Mouse (Mus musculus) kidney, postnatal 4 days (tissue): ENCODE results near the gene Rps16.
"Not testable (repeated sequence)": the region's sequence is repeated elsewhere in the genome, so short reads cannot be mapped to it uniquely, and the experiment has no call there.

Experiments used
- DNase-seq, 2 experiments: peaks; one replicate each; pipeline ENCODE4 v3.0.0; 2021; ENCODE audit warnings: mixed read lengths in 2 of 2

The Rps16 gene

DNA sequence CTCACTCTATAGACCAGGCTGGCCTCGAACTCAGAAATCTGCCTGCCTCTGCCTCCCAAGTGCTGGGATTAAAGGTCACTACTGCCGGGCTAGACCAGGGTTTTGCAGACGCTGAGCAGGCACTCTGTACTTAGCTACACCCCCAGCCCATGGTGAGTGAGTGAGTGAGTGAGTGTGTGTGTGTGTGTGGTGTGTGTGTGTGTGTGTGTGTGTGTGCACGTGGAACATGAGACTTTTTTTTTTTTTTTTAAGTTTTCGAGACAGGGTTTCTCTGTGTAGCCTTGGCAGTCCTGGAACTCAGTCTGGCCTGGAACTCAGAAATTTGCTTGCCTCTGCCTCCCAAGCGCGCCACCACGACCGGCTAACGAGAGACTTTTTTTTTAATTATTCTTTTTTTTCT lies 24.2 kb downstream of the Rps16 start:
- peak in 1 of 2 experiments; percentile 30 for DNase-seq

DNA sequence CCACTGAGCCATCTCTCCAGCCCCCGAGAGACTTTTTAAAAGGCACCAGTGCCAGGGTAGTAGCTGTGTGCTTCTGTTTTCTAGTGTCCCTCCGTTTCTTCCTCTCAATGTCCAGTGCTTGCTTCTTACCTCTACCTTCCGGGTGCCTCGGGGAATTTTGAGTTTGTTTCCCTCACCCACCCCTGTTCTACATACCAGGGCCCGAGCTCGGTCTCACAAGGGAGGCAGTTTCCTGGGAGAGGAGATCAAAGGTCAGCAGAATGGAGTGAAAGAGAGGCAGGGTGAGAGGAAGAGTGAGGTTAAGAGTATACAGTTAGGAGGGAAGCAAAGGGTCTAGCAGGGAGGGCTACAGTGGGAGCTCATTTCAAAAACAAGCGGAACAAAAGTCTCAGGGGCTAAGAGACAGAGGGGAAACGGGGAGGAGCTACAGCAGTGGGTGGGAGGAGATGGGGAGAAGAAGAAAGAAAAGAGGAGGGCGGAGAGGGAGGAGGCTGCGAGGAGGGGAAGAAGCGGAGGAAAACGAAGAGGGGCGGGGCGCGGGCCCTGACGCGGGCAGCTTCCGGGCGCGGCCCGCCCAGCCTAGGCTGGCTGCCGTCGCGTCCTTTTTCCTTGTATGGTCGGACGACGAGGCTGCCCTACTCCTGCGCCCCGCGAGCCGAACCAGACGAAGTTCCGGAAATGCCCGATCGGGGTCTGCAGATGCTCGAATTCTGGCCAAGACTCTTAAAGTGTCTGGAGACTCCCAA lies 24.9 kb downstream of the Rps16 start:
- peak; percentile 93 to 96 for DNase-seq

DNA sequence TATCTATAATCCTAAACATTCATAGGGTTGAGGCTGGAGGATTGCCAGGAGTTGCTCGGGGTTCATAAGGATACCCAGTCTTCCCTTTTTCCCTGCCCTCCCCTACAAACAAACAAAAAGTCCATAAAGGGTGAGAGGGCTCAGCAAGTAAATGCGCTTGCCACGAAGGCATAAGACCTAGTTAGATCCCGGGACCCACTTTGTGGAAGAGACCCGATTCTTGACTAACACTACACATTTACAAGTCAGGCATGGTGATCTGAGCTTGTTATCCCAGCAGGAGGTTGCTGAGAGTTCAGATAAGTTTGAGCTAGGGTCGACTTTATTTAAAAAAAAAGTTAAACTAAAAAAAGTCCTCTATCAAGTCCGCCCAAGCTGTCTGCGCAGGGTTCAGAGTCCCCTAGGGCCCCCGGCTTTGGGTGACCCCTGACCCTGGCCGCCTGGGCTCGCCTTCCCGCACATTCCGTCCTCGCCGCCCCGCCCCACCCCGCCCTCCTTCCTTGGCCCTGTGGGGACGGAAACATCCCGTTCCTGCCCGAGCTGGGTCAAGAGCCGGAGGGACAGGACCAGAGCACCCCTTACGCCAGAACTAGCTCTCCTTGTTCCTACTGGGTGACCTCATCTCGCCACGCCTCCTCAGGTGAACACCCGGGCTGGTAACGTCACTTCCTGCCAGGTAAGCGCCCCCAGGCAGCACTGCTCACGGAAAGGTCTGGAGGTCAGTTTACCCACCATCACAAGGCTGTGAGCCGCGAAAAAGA lies 25.7 kb downstream of the Rps16 start:
- peak; percentile 83 to 89 for DNase-seq

DNA sequence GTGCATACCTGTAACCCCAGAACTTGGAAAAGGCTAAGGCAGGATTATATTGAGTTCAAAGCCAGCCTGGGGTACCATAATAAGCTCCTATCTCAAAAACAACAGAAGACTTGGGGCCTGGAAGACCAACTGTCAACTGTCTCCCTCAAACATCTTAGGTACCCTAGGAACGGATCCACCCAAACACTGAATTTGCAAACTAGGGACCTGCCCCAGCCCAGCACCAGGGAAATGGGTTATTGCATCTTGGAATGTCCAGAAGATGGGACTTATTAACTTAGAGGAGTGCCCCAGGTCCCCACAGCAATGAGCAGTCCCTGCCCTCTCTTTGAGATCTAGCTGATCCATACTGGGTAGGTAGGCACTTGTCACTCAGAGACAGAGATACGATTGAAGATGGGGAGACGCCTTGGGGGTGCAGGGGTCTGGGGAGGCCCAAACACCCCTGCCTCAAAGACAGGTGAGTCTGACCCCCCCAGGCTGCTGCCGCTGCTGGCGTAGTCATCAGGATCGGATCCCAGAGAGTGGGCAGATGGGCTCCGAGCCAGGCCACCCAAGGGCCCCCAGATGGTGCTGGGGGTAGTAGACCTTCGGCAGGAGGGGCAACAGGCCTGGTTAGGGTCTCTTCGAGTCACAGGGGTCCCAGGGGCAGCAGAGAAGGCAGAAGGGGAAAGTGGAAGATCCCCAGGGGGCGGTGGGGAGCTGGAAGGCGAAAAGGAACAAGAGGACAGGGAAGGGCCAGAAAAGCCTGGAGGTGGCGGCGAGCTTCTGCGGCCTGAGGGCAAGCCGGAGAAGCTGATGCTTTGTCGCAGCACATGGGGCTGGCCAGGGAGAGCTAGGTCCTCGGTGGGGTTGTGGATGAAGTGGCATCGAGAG lies 27.0 kb downstream of the Rps16 start:
- DNase-seq, result peak; percentile 35 to 57

DNA sequence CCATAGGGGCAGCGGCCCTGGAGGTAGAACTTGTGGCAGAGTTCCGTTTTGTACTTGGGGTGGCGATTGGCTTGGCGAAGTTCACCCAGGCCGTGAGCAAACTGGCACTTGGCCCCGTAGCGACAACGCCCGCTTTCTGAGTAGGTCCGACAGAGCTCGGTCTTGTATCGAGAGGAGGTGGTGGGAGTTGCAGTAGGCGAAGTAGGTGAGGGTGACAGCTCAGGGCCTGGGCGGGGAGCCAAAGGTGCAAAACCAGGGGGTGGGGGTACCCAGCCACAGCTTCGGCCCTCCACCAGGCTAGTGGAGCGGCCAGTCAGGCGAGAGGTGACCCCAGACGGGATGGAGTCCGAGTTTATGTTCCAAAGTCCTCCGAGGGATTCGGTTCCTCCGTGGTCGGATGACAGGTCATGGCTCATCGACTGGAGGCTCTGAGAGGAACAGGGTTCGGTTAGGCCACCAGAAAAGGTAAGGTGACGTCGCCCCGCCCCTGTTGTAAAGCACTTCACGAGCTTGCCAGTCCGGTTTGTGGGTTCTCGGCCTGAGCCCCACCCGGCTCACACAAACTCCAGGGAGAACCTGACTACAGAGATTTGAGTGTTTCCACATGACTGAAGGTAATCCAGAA lies 27.7 kb downstream of the Rps16 start:
- DNase-seq, result peak; percentile 69 to 82

DNA sequence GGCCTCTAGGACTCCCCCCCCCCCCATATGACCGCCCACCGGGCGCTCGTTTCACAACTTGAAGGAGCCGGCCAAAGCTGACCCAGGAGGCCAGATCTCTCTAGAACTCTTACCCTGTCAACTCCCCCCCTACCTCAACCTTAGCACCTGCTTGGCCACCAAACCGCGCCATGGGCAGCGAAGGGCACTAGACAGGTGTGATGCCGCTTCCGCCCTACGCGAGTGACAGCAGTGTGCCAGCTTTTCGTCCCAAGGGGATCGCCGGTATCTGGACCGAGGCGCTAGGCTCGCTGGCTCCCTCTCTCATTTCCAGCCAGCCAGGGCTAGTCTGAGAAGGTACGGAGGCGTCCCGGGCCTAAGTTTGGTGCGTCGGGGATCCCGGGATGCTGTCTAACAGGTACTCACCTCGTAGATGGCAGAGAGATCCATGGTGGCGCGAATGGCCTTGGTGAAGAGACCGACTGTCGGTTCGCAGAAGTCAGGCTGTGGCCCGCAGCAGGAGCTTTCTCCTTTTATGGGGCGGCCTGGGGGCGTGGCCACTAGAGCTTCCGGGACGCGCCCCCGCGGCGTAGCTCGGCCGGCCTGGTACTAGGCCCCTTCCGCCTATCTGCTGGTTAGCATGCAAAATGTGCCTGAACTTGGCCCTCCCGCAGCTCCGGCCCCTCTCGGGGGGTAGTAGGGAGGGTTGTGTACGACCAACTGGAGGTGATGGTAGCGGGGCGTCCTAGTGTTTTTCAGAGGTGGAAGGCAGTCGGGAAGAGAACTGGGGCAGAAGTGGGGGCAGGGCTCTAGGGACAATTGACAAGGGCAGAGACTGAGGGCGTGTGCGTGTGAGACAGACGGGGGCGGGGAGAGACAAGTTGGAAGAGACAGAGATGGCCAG lies 28.6 kb downstream of the Rps16 start:
- peak; percentile 98 for DNase-seq

DNA sequence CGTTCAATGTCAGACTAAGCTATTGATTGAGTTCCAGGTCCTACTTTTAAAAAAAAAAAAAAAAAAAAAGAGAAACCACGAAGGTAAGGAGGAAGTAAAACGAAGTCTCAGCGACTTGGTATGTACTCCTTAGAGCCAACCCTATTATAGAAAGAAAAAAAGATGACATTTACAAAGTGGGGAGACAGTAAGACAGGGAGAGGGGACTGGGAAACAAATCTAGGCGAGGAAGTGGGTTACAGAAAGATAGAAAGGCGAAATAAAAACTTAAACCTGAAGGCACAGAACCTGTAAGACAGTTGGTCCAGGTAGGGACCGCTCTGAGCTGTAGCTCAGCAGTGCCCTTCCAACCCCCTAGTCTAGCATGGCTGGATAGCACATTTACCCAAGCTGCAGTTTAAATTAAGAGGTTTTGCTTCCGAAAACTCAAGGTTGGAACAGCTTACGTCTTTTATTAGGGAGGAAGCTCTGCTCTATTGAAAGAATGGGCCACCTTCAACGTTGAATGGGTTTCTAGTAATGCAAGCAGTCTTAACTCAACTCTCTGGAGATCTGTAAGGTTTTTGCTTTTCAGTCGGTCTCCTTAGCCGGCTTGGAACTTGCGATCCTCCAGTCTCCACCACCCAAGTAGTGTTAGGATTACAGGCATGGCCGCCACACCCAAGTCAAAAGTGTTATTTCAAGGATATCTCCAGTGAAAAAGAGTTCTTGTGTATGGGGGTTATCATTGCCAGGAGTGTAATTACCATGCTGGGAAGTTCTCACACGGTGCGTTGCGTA lies 30.0 kb downstream of the Rps16 start, which contains the start of gene Zfp36:
Zfp36 (minus strand) TSS at position 17 of the 780 bp plus-strand sequence.
- DNase-seq, result no peak

DNA sequence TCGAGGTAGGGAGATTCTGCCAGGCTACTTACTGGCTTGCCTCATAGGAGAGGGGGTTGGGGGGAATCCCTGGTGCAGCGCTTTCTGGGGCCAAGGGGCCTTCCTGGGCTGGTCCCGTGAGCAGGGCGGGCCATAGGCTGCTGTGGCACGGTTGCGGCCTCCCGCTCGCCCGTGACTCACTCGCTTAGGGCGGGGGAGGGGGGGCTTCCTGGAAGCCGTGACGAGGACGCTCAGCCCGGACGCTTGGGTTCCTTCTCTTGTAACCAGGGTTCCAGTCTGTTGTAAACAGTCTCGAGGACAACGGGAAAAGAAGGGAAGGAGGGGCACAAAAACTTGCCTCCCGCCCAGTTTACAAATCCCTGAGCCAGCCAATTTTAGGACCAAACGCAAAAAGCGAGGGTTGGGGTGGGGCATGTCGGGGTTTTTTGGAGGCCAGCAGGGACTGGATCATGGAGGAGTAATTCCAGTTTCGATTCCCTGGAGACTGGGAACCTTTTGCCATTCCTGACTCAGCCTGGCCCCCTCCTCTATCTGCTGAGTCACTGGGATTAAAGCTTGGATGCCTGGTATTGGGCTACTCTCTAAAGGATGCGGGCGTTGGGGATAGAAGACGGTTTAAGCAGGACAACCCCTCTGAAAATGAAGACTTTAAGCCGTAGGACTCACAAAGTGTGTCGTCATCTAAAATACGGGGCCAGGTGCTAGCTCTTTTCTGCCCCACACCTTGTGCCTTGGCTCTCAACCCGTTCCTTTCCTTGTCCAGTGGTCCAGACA lies 30.8 kb downstream of the Rps16 start:
- peak; percentile 77 to 86 for DNase-seq

DNA sequence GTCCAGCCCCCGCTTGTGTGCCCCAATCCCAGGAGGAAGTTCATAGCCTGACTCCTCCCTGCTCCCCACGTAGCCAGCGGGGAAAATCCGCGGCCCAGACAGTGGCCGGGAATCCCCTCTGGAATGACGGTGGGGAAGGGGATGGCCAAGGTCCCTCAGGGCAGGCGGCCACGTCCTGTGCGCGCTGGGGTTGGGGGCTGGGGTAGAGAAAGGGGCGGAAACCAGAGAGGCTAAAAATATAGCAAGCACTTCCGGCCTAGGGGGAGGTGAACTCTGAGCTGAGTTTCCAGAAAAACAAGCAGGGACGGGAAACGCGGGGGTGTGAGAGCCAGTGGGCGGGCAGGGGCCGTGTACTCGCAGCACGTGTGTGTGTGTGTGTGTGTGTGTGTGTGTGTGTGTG lies 31.5 kb downstream of the Rps16 start:
- DNase-seq, result peak; percentile 91 to 95

DNA sequence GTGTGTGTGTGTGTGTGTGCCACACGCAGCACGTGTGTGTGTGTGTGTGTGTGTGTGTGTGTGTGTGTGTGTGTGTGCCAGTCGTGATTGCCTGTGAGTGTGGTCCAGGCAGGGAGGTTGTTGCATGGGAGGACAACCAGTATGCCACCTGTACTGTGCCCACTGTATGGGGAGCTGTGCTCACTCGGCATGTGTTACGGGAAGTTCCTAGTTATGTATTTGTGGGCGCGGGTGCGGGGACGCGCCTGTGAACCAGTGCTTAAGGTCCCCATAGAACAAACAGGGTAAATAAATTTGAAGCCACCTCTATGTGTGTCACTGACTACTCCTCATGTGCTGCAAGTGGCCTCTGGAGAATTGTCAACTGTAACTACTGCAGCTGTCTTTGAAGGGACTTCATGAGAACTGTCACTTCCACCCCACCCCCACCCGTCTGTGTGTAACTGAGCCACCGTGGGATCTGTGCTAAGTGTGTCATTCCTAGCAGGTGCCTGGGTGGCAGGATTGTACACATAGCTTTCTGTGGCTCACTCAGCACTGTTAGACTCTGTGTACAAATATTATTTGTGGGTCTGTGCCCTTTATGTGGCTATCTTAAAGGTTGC lies 32.0 kb downstream of the Rps16 start:
- no peak for DNase-seq

DNA sequence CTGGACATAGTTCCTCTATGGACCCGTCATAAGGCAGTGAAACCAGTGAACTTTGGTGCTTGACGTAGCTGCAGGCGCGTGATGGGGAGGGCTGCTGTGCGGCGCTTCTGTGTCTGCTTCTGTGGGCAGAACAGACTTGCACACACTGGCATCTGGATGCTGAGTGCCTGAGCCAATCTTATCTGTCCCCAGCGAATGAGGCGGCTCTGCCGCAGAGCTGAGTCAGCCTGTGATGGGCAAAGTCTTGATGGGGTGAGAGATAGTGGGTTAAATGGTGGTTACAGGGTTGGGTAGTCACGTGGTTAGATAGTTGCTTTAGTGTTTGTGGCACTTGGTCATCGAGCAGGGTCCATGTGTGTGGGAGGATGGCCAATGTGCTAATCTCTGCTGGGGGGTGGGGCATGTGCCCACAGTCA lies 32.5 kb downstream of the Rps16 start:
- DNase-seq, result peak; percentile 38 to 63

DNA sequence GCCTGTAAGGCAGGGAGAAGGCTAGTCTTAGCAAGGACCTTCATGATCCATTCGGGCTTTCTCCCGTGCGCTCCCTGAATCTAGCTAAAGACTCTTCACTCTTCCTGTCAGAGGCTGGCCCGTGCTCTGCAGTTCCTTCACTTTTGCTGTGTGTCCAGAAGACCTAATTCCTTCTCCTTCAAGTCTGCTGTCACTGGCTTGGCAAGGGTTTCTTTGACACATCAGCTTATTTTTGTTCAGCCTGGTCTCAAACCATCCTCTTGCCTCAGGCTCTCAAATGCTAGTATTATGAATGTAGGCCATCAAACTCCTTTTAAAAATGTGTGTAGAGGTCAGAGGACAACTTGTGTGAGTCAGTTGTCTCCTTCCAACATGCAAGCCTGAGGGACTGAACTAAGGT lies 33.2 kb downstream of the Rps16 start:
- DNase-seq, result no peak

DNA sequence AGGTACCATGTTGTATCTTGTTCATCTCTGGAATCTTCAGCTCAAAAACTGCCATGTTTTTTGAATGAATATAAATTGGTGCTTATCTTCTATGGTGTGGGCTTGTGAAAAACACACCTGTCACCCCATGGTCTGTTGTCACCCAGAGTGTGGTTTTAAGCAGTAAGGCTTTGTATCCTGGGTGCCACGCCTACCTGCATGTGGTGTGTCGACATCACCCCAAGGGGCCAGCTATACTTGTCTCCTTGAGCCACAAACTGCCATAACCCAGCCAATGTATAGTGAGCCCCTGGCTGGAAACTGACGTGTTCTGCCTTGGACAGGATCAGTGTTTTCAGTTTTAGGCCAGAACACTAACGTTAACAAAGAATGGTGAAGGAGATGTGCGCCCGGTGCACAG lies 33.7 kb downstream of the Rps16 start:
- no peak for DNase-seq

DNA sequence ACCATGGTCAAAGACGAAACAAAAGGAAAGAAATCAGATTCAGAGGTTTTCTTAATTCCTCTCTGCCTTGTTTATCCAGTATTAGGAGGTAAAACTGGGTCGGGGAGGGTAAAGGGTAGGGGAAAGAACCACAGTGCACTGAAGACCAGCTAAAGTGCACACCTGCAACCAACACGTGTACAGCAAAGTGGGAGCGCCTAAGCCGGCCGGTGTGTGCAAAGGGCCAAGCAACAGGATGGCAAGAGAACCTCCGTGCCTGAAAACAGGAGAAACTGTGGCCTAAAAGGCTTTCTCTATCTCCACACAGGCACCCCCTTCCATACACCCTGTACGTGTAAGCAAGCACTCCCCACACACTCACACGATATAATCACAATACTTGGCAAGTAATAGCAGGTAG lies 34.7 kb downstream of the Rps16 start:
- DNase-seq, result no peak

DNA sequence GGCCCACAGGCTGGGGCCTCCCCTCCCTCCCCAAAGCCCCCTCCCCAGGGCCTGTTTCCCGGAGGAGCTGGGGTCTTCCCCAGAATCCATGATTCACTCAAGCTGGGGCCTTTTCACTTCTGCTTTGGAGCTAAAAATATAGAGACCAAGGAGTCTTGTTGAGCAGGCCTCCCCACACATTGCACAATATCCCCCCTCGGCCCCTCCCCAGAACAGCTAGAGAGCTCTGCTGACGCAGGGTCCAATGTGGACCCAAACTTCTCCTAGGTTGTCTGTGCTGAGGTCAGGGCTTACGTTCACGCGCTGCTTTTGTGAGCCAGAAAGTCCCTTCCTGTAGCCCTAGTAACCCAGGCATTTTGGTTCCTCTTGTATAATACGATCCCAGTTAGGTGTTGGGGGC lies 35.6 kb downstream of the Rps16 start:
- DNase-seq, result peak in 1 of 2 experiments; percentile 37

DNA sequence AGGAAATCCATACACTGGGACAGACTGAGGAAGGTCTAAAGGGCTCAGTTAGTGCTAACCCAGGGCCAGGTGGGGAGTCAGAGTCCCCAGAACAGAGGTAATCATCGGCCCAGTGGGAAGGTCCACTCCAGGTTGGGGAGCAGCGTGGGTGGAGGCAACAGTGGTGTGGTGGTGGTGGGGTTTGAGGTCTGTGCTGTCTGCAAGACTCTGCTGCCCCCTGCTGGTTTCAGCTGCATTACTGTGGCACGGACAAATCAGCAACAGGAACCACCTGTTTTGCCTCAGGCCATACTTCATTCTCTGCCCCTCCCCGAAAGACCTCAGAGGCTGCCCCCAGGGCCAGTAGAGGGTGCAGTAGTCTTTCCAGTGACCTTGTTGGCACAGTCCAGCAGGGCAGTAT lies 36.0 kb downstream of the Rps16 start:
- peak; percentile 94 to 95 for DNase-seq

DNA sequence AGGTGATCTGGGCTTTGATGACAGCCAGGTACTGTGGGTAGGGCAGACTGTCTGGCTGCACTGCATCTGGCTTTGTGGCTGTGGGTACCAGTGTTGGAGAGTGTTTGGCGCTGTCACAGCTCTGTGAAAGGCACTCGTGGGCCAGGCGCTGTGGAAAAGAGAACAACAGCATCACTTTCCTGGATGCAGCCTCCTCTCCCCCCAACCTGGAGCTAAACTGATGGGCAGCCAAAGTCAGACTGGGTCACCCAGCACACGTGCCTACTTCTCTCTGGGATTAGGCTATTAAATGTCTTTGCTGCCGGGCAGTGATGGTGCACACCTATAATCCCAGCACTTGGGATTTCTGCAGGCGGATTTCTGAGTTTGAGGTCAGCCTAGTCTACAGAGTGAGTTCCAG lies 36.4 kb downstream of the Rps16 start:
- DNase-seq, result not testable (repeated sequence)

DNA sequence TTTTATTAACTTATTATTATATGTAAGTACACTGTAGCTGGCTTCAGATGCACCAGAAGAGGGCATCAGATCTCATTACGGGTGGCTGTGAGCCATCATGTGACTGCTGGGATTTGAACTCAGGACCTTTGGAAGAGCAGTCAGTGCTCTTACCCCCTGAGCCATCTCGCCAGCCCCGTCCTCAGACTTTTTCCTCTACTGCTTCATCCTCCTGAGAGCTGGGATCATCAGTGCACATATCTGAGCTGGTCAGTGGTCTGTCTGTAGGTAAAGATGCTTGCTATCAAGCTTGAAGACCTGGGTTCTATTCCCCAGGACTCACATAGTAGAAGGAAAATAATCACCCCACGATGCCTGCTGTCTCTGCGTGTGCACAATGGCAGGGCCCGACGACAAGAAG lies 36.9 kb downstream of the Rps16 start:
- not testable (repeated sequence) for DNase-seq

DNA sequence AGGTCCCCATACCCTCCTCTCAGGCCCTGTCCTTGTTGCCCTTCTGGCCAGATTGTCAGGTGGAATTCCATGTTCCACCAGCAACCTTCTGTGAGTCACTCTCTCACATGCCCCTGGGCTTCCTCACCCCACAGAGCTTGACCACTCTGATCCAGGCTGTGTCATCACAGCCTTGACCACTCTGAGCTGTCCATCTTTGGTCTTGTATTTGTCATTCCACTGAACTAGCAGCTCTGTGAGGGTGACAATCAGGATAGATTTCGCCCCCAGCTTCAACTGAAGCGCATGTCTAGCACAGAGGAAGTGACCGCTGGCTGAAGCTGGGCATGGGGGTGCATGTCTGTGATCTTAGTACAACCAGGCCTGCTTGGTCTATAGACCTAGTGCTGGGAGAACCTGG lies 39.9 kb downstream of the Rps16 start:
- no peak for DNase-seq
